Mouse (Mus musculus) cerebellum, adult 2 months (tissue): ENCODE measurements around the gene Slc35e3. TPM values are rescaled to one million over a fixed set of nuclear protein-coding genes. Genes with fewer than 3 reads are reported as not detected.

ENCODE experiments used
- DNase-seq, 2 experiments: peaks; one replicate each; pipeline ENCODE4 v3.0.0; 2021
- H3K27ac ChIP-seq: fragments of 200-500 bp; 2 replicates; pipeline ENCODE4 v1.5.1; 2012; ENCODE audit warnings: low read length, control low read depth, inconsistent platforms; ENCODE audit not compliant: insufficient read depth
- H3K27me3 ChIP-seq: fragments of 200-500 bp; 2 replicates; pipeline ENCODE4 v1.6.1; 2012; ENCODE audit warnings: inconsistent platforms, mild to moderate bottlenecking, low read length, moderate library complexity; ENCODE audit not compliant: control insufficient read depth, insufficient read depth
- H3K4me1 ChIP-seq: fragments of 200-500 bp; 2 replicates; pipeline ENCODE4 v1.6.1; 2011; ENCODE audit warnings: low read length; ENCODE audit not compliant: control insufficient read depth, insufficient read depth
- H3K4me3 ChIP-seq: fragments of 200-500 bp; replicated peaks from 2 replicates; pipeline ENCODE3; 2011; ENCODE audit warnings: mild to moderate bottlenecking, low read depth, low read length, control low read depth; ENCODE audit not compliant: insufficient read depth
- CTCF ChIP-seq: fragments of 200-500 bp; IDR thresholded peaks from 2 replicates; pipeline ENCODE4 v1.5.1; 2011; ENCODE audit warnings: low read depth, mild to moderate bottlenecking, control low read depth, low read length, moderate library complexity, borderline replicate concordance; ENCODE audit not compliant: insufficient read depth
- POLR2A ChIP-seq: fragments of 200-500 bp; IDR thresholded peaks from 2 replicates; pipeline ENCODE4 v1.6.1; 2011; ENCODE audit warnings: low read length, control low read depth, borderline replicate concordance; ENCODE audit not compliant: insufficient read depth
- WGBS: fragments of 180-500 bp; shearing (Covaris S2); methylation state at CpG from one replicate; pipeline ENCODE4 v1.1.7; 2018; 5-methylcytosine and 5-hydroxymethylcytosine counted together
- polyA plus RNA-seq: library from polyadenylated mRNA; depleted of rRNA; stranded (reverse); fragments of >200 nt; gene quantifications from 2 replicates; pipeline ENCODE4 v1.2.3, GENCODE M21; 2012

Slc35e3 gene
- polyA plus RNA-seq, 1 experiment, result 27.8 TPM

- TF ChIP-seq CTCF, result no peak
- no peak for TF ChIP-seq POLR2A
- Histone ChIP-seq H3K27me3 (no peaks in the 10 kb centered on the region), H3K4me3 (no peak overlapping the region), H3K4me1 (no peaks in the 10 kb centered on the region), H3K27ac (no peak overlapping the region)
- DNase-seq, result no peak
- WGBS, result 88% methylated on average over 9 of the region's 9 CpGs
Measured at GRCm38 (mm10) chr10:117727518-117728110, 18.6 kb downstream of the Slc35e3 start.

- H3K4me3 ChIP-seq, result no peak overlapping the region
- 94% methylated on average over 4 of the region's 4 CpGs for WGBS
- no peak overlapping the region for H3K27ac ChIP-seq
- no peaks in the 10 kb centered on the region for H3K4me1 ChIP-seq
- no peak for DNase-seq
- no peaks in the 10 kb centered on the region for H3K27me3 ChIP-seq
- no peak for TF ChIP-seq CTCF
- TF ChIP-seq POLR2A, result no peak
Measured at GRCm38 (mm10) chr10:117726888-117727385, 19.2 kb downstream of the Slc35e3 start.

GRCm38 (mm10) chr10:117726350-117726749 lies 19.8 kb downstream of the Slc35e3 start:
- no peak for DNase-seq
- WGBS, result 91% methylated on average over 4 of the region's 4 CpGs
- no peaks in the 10 kb centered on the region for H3K27me3 ChIP-seq
- H3K4me3 ChIP-seq, result no peak overlapping the region
- H3K27ac ChIP-seq, result no peak overlapping the region
- TF ChIP-seq POLR2A, result no peak
- H3K4me1 ChIP-seq, result no peaks in the 10 kb centered on the region

GRCm38 (mm10) chr10:117725671-117726070 lies 20.5 kb downstream of the Slc35e3 start:
- Histone ChIP-seq H3K4me1 (no peaks in the 10 kb centered on the region), H3K4me3 (no peak overlapping the region), H3K27me3 (no peaks in the 10 kb centered on the region), H3K27ac (no peak overlapping the region)
- no peak for DNase-seq
- WGBS, result 75% methylated on average over 7 of the region's 7 CpGs
- no peak for TF ChIP-seq CTCF
- TF ChIP-seq POLR2A, result no peak

- TF ChIP-seq POLR2A (no peak), CTCF (no peak)
- no peak for DNase-seq
- WGBS, result 90% methylated on average over 3 of the region's 3 CpGs
- no peaks in the 10 kb centered on the region for H3K27me3 ChIP-seq
- H3K4me1 ChIP-seq, result no peaks in the 10 kb centered on the region
- H3K4me3 ChIP-seq, result no peak overlapping the region
- H3K27ac ChIP-seq, result no peak overlapping the region
Measured at GRCm38 (mm10) chr10:117724804-117725361, 21.3 kb downstream of the Slc35e3 start.

- 83% methylated on average over 5 of the region's 5 CpGs for WGBS
- TF ChIP-seq POLR2A (no peak), CTCF (no peak)
- Histone ChIP-seq H3K27ac (no peak overlapping the region), H3K4me3 (no peak overlapping the region), H3K27me3 (no peaks in the 10 kb centered on the region), H3K4me1 (no peaks in the 10 kb centered on the region)
- no peak for DNase-seq
Measured at GRCm38 (mm10) chr10:117724136-117724718, 21.9 kb downstream of the Slc35e3 start.

- WGBS, result 47% methylated on average over 19 of the region's 19 CpGs
- no peak for TF ChIP-seq POLR2A
- no peak for TF ChIP-seq CTCF
- peak in 1 of 2 experiments; percentile 13 for DNase-seq
- no peak overlapping the region for H3K4me3 ChIP-seq
- no peaks in the 10 kb centered on the region for H3K4me1 ChIP-seq
- H3K27ac ChIP-seq, result no peak overlapping the region
- no peaks in the 10 kb centered on the region for H3K27me3 ChIP-seq
Measured at GRCm38 (mm10) chr10:117718161-117719119, 27.7 kb downstream of the Slc35e3 start.

- H3K4me1 ChIP-seq, result no peaks in the 10 kb centered on the region
- 25% methylated on average over 4 of the region's 4 CpGs for whole genome bisulfite sequencing
- no peaks in the 10 kb centered on the region for H3K27me3 ChIP-seq
- no peak for DNase-seq
- H3K27ac ChIP-seq, result no peak overlapping the region
- H3K4me3 ChIP-seq, result no peak overlapping the region
- TF ChIP-seq POLR2A (no peak), CTCF (no peak)
Measured at GRCm38 (mm10) chr10:117717583-117717982, 28.6 kb downstream of the Slc35e3 start.
